Mouse (Mus musculus) Patski (cell line): ENCODE results near the gene Abcc12. TPM values are rescaled to one million over a fixed set of nuclear protein-coding genes. Genes with fewer than 3 reads are reported as not detected.

Source experiments
- ATAC-seq: fragments of 100-300 bp; one replicate; pipeline ENCODE4 v1.8.0; 2021
- CTCF ChIA-PET: fragments of 350-600 bp; sonication (Branson Sonifier 250); formaldehyde crosslinking; loops from one replicate; lab custom pipeline; 2022; ENCODE audit warnings: inconsistent platforms; lab: Charles Lee
- POLR2A ChIA-PET: fragments of 350-600 bp; sonication (Branson Sonifier 250); formaldehyde crosslinking; loops from one replicate; lab custom pipeline; 2022; ENCODE audit warnings: antibody characterized with exemption, inconsistent platforms; lab: Charles Lee
- DNase-seq: peaks from one replicate; pipeline ENCODE4 v3.0.0-alpha.2; 2011; ENCODE audit warnings: low read depth, low spot score
- H3K27me3 ChIP-seq: fragments of 371-371 bp; one replicate; pipeline ENCODE4 v1.5.1; 2021
- CTCF ChIP-seq: fragments of 100-300 bp; IDR thresholded peaks from one replicate; pipeline ENCODE4 v1.5.1; 2021
- in situ Hi-C: fragments of 300-500 bp; cut with MboI; formaldehyde crosslinking; loops from 3 replicates; pipeline ENCODE4 v1.11.1; 2018; ENCODE audit warnings: low pct_unique_long_range_greater_than_20kb, mixed read lengths
- polyA plus RNA-seq: library from polyadenylated mRNA; unstranded; gene quantifications from one replicate; pipeline ENCODE4 v1.2.3, GENCODE M21; 2021

Gene Abcc12
- polyA plus RNA-seq, 1 experiment from 2014 or later: 0.03 TPM

- ChIA-PET POLR2A (interaction anchor here (0.6 kb wide), 1 partner anchor 11 kb away, joined by 5 read pairs; no protein-coding TSS in a partner anchor), CTCF (no interaction called here)
- ATAC-seq (no peak), DNase-seq (no peak)
- in situ Hi-C loops: no loop called here
- no peaks in the 10 kb centered on the region for H3K27me3 ChIP-seq
- TF ChIP-seq CTCF: no peak
These were observed 53.0 kb downstream of the Abcc12 start for GRCm38 (mm10) chr8:86527336-86528029.

- ATAC-seq (no peak), DNase-seq (no peak)
- in situ Hi-C loops: no loop called here
- ChIA-PET CTCF (no interaction called here), POLR2A (interaction anchor here (0.6 kb wide), 1 partner anchor 12 kb away, joined by 5 read pairs; no protein-coding TSS in a partner anchor)
- H3K27me3 ChIP-seq: no peaks in the 10 kb centered on the region
- no peak for TF ChIP-seq CTCF
These were observed 53.7 kb downstream of the Abcc12 start for GRCm38 (mm10) chr8:86526808-86527207.

GRCm38 (mm10) chr8:86514203-86514602 is 66.3 kb downstream of the Abcc12 start:
- in situ Hi-C loops: no loop called here
- peaks cover 13% of the 10 kb centered on the region for H3K27me3 ChIP-seq
- DNase-seq: no peak
- POLR2A ChIA-PET: no interaction called here
- no peak for ATAC-seq
- CTCF ChIA-PET: interaction anchor here (0.9 kb wide), 1 partner anchor 22 kb away, joined by 3 read pairs; no protein-coding TSS in a partner anchor
- TF ChIP-seq CTCF: no peak

GRCm38 (mm10) chr8:86512886-86513285 is 67.6 kb downstream of the Abcc12 start:
- ChIA-PET POLR2A (no interaction called here), CTCF (no interaction called here)
- TF ChIP-seq CTCF: no peak
- in situ Hi-C loops: no loop called here
- DNase-seq (no peak), ATAC-seq (no peak)
- H3K27me3 ChIP-seq: peaks cover 13% of the 10 kb centered on the region

GRCm38 (mm10) chr8:86512131-86512792 is 68.2 kb downstream of the Abcc12 start:
- no peak for TF ChIP-seq CTCF
- ChIA-PET CTCF (no interaction called here), POLR2A (no interaction called here)
- peaks cover 13% of the 10 kb centered on the region for H3K27me3 ChIP-seq
- no peak for ATAC-seq
- no peak for DNase-seq
- in situ Hi-C loops: no loop called here

GRCm38 (mm10) chr8:86501341-86501740 is 79.1 kb downstream of the Abcc12 start:
- ChIA-PET POLR2A (no interaction called here), CTCF (interaction anchor here (0.7 kb wide), 1 partner anchor 238 kb away, joined by 3 read pairs; no protein-coding TSS in a partner anchor)
- ATAC-seq (no peak), DNase-seq (peak; percentile 3)
- in situ Hi-C loops: no loop called here
- H3K27me3 ChIP-seq: no peaks in the 10 kb centered on the region
- no peak for TF ChIP-seq CTCF

GRCm38 (mm10) chr8:86495056-86495455 is 85.4 kb downstream of the Abcc12 start:
- POLR2A ChIA-PET: no interaction called here
- in situ Hi-C loops: no loop called here
- no peak for ATAC-seq

GRCm38 (mm10) chr8:86493841-86494240 is 86.6 kb downstream of the Abcc12 start:
- ATAC-seq (no peak), DNase-seq (no peak)
- in situ Hi-C loops: no loop called here
- ChIA-PET POLR2A (no interaction called here), CTCF (no interaction called here)
- no peak for TF ChIP-seq CTCF
- no peaks in the 10 kb centered on the region for H3K27me3 ChIP-seq

More at GRCm38 (mm10) chr8:86495056-86495455, 85.4 kb downstream of the Abcc12 start:
- DNase-seq: no peak
- TF ChIP-seq CTCF: no peak
- no peaks in the 10 kb centered on the region for H3K27me3 ChIP-seq
- CTCF ChIA-PET: no interaction called here

- POLR2A ChIA-PET: no interaction called here
- in situ Hi-C loops: no loop called here
- H3K27me3 ChIP-seq: peaks cover 2% of the 10 kb centered on the region
- ATAC-seq (no peak), DNase-seq (no peak)
- CTCF ChIA-PET: interaction anchor here (1.1 to 1.7 kb wide), 3 partner anchors 9 to 44 kb away, joined by 3 to 5 read pairs (median 3); no protein-coding TSS in a partner anchor
- no peak for TF ChIP-seq CTCF
These were observed 95.1 kb downstream of the Abcc12 start for GRCm38 (mm10) chr8:86485411-86485810.

- in situ Hi-C loops: no loop called here
- TF ChIP-seq CTCF: no peak
- CTCF ChIA-PET: interaction anchor here (1.1 to 1.2 kb wide), 2 partner anchors 8 to 45 kb away, joined by 3 read pairs; no protein-coding TSS in a partner anchor
- peaks cover 2% of the 10 kb centered on the region for H3K27me3 ChIP-seq
- DNase-seq (no peak), ATAC-seq (no peak)
- POLR2A ChIA-PET: no interaction called here
These were observed 96.2 kb downstream of the Abcc12 start for GRCm38 (mm10) chr8:86484244-86484643.

GRCm38 (mm10) chr8:86482116-86482515 is 98.4 kb downstream of the Abcc12 start:
- ATAC-seq: no peak
- ChIA-PET CTCF (interaction anchor here (1.1 to 1.2 kb wide), 2 partner anchors 54 to 103 kb away, joined by 3 read pairs; no protein-coding TSS in a partner anchor), POLR2A (no interaction called here)
- H3K27me3 ChIP-seq: peaks cover 2% of the 10 kb centered on the region
- no peak for TF ChIP-seq CTCF
- in situ Hi-C loops: no loop called here
- DNase-seq: no peak
